Mouse (Mus musculus) C2C12 (cell line): ENCODE measurements around the gene Siae.

Source experiments
- CEBPB ChIP-seq: IDR thresholded peaks from one replicate; pipeline ENCODE4 v1.6.1; 2011; ENCODE audit warnings: low read depth, mild to moderate bottlenecking, control low read depth, moderate library complexity
- CTCF ChIP-seq: IDR thresholded peaks from one replicate; pipeline ENCODE4 v1.5.1; 2011; ENCODE audit not compliant: control insufficient read depth, insufficient read depth, insufficient read length
- FOSL1 ChIP-seq: IDR thresholded peaks from one replicate; pipeline ENCODE4 v1.8.0; 2011; ENCODE audit warnings: mild to moderate bottlenecking, low read length; ENCODE audit not compliant: poor library complexity, insufficient read depth, severe bottlenecking
- MAX ChIP-seq: IDR thresholded peaks from one replicate; pipeline ENCODE4 v1.6.1; 2011; ENCODE audit warnings: mild to moderate bottlenecking, control low read depth
- MYOD1 ChIP-seq: IDR thresholded peaks from one replicate; pipeline ENCODE4 v1.6.1; 2011; ENCODE audit warnings: low read depth; ENCODE audit not compliant: control insufficient read depth, insufficient read length
- MYOG ChIP-seq: IDR thresholded peaks from one replicate; pipeline ENCODE4 v1.6.1; 2011; ENCODE audit not compliant: control insufficient read depth, insufficient read length; ENCODE audit errors: extremely low read depth
- USF1 ChIP-seq: IDR thresholded peaks from one replicate; pipeline ENCODE4 v1.6.1; 2011; ENCODE audit warnings: low read depth, mild to moderate bottlenecking, control low read depth, moderate library complexity

- TF ChIP-seq USF1: no peak
- no peak for TF ChIP-seq CTCF
- no peak for TF ChIP-seq MYOG
- no peak for TF ChIP-seq MYOD1
- TF ChIP-seq CEBPB: no peak
- TF ChIP-seq MAX: no peak
- TF ChIP-seq FOSL1: no peak
These were observed 13.8 kb downstream of the Siae start for GRCm38 (mm10) chr9:37569231-37569835.
